Mouse (Mus musculus): ENCODE results near the gene C530025M09Rik. TPM values are rescaled to one million over a fixed set of nuclear protein-coding genes. Genes with fewer than 3 reads are reported as not detected.

The C530025M09Rik gene
- 0.45 and 2.6 TPM in 2 replicates for polyA plus RNA-seq (2016; fragmentation: Nextera tagmentation; extraction: Ambion mirVana)

GRCm38 (mm10) chr2:149830536-149831458 is at the start of gene C530025M09Rik:
C530025M09Rik (minus strand) TSS chr2:149831213.
- Histone ChIP-seq H3K4me3 (peak within 1 kb of the TSS; percentile 65), H3K9ac (peak within 1 kb of the TSS; percentile 78), H3K36me3 (no peaks in the 10 kb centered on the region), H3K27me3 (peaks cover 43% of the 10 kb centered on the region), H3K4me2 (replicated peaks) (peak within 1 kb of the TSS; percentile 98), H3K27ac (no peak within 1 kb of the TSS), H3K9me3 (replicated peaks) (no peaks in the 10 kb centered on the region), H3K4me1 (peaks cover 13% of the 10 kb centered on the region)
- WGBS, result under 1% methylated on average over 77 of the region's 82 CpGs
- peak; percentile 93 for ATAC-seq (ENCODE audit: low FRiP score)

GRCm38 (mm10) chr2:149877954-149878353 is 46.9 kb upstream of the C530025M09Rik start:
- H3K27me3 ChIP-seq, result no peaks in the 10 kb centered on the region
- no peaks in the 10 kb centered on the region for H3K36me3 ChIP-seq
- WGBS, result 90% methylated on average over 2 of the region's 2 CpGs
- no peaks in the 10 kb centered on the region for H3K9me3 ChIP-seq (replicated peaks)
- no peak overlapping the region for H3K4me2 ChIP-seq (replicated peaks)
- H3K4me1 ChIP-seq, result no peaks in the 10 kb centered on the region
- no peak for ATAC-seq (ENCODE audit: low FRiP score)
- no peak overlapping the region for H3K27ac ChIP-seq
- no peak overlapping the region for H3K4me3 ChIP-seq
- H3K9ac ChIP-seq, result no peak overlapping the region

GRCm38 (mm10) chr2:149873346-149873745 is 42.3 kb upstream of the C530025M09Rik start:
- WGBS, result 91% methylated on average over 3 of the region's 3 CpGs
- H3K4me2 ChIP-seq (replicated peaks), result no peak overlapping the region
- no peaks in the 10 kb centered on the region for H3K4me1 ChIP-seq
- H3K4me3 ChIP-seq, result no peak overlapping the region
- no peaks in the 10 kb centered on the region for H3K9me3 ChIP-seq (replicated peaks)
- H3K27ac ChIP-seq, result no peak overlapping the region
- no peaks in the 10 kb centered on the region for H3K27me3 ChIP-seq
- no peaks in the 10 kb centered on the region for H3K36me3 ChIP-seq
- no peak for ATAC-seq (ENCODE audit: low FRiP score)
- H3K9ac ChIP-seq, result no peak overlapping the region

DNA sequence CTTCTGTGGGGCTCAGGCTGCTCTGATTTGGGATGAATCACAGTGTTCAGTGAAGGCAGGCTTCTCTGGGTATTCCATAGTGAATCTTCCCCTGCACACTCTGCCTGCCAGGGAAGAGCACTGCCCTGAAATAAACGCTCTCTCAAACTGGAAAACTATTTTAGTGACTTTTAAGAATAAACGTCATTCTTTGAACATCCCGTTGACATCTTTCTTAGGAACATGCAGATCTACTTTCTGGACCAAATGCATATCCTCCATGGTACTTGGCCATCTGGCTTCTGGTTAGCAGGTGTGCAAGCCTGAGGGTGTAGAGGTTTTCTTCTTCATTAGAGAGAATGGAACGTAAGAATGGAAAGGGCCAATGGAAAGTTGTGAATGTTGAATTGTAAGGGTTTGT is 41.5 kb upstream of the C530025M09Rik start:
- no peaks in the 10 kb centered on the region for H3K36me3 ChIP-seq
- no peaks in the 10 kb centered on the region for H3K27me3 ChIP-seq
- H3K4me1 ChIP-seq, result no peaks in the 10 kb centered on the region
- no peak for ATAC-seq (ENCODE audit: low FRiP score)
- H3K9me3 ChIP-seq (replicated peaks), result no peaks in the 10 kb centered on the region
- H3K4me3 ChIP-seq, result no peak overlapping the region
- H3K4me2 ChIP-seq (replicated peaks), result no peak overlapping the region
- no peak overlapping the region for H3K27ac ChIP-seq
- 91% methylated on average over 4 of the region's 4 CpGs for WGBS
- no peak overlapping the region for H3K9ac ChIP-seq

DNA sequence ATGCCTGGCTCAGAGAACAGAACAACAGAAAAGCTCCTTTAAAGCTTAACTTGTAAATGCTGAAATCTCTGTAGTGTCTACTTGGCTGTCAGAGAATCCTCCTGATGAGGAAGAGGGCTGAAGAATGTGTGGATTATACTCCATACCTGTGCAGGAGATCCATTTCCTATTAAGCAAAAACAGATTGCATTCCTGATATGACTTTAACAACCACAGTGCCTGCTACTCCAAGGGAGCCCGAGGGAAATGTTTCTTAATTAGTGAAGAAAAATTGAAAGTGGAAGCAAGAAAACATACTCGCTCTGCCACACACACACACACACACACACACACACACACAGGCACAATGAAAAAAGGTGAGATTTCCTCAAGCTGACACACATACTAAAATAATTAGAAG is 39.5 kb upstream of the C530025M09Rik start:
- no peaks in the 10 kb centered on the region for H3K9me3 ChIP-seq (replicated peaks)
- no peaks in the 10 kb centered on the region for H3K4me1 ChIP-seq
- no peak overlapping the region for H3K27ac ChIP-seq
- H3K36me3 ChIP-seq, result no peaks in the 10 kb centered on the region
- H3K4me2 ChIP-seq (replicated peaks), result no peak overlapping the region
- no peak for ATAC-seq (ENCODE audit: low FRiP score)
- no peak overlapping the region for H3K9ac ChIP-seq
- no peak overlapping the region for H3K4me3 ChIP-seq
- WGBS, result 66% methylated on average over 2 of the region's 2 CpGs
- no peaks in the 10 kb centered on the region for H3K27me3 ChIP-seq

DNA sequence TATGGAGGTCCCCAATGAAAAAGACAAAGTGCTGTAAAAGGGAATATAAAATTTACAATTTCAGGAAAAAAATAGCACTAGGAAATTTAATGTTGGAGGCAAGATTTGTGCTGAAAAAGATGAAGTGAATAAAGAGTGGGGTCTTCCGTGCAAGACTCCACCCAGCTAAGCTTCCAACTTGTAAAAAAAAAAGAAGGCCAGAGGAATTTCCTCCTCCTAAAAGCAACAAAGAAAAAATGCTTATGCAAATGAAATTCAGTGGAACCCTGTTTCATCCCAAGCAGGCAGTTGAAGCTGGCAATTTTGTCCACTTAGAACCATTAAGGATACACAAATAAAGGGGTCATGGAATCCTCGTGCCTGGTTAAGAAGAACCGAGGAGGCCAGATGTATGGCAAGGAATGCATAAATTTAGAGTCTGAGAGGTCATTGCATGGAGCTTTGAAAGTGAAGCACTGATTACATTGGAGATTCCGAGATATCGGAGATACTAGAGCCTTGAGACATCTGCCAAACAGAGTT is 35.0 kb upstream of the C530025M09Rik start:
- Histone ChIP-seq H3K4me2 (replicated peaks) (no peak overlapping the region), H3K4me3 (no peak overlapping the region), H3K9me3 (replicated peaks) (no peaks in the 10 kb centered on the region), H3K27me3 (no peaks in the 10 kb centered on the region), H3K4me1 (no peaks in the 10 kb centered on the region), H3K27ac (no peak overlapping the region), H3K36me3 (no peaks in the 10 kb centered on the region), H3K9ac (no peak overlapping the region)
- no peak for ATAC-seq (ENCODE audit: low FRiP score)
- WGBS, result 66% methylated on average over 5 of the region's 5 CpGs

DNA sequence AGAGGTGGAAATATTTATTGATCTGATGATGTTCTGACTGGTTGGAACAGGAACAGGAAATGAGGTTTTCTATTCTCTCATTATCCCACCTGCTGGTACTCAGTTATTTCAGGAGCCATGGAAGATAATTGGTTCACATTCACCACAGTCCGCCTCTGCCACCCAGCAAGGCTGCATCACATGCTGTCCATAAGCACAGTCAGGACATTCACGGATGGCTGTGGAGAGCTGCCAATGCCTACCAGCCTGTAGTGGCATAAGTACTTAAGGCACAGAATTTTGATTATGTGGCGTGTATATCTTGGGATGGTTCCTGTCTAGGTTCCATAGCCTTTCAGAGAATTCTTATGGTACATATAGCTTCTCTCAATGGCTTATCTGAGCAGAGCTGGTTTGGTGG is 30.0 kb upstream of the C530025M09Rik start:
- Histone ChIP-seq H3K4me1 (no peaks in the 10 kb centered on the region), H3K9me3 (replicated peaks) (no peaks in the 10 kb centered on the region), H3K4me2 (replicated peaks) (no peak overlapping the region), H3K36me3 (no peaks in the 10 kb centered on the region), H3K27ac (no peak overlapping the region), H3K4me3 (no peak overlapping the region), H3K27me3 (no peaks in the 10 kb centered on the region), H3K9ac (no peak overlapping the region)
- WGBS, result 93% methylated on average over 3 of the region's 3 CpGs
- no peak for ATAC-seq (ENCODE audit: low FRiP score)

- H3K4me1 ChIP-seq, result no peaks in the 10 kb centered on the region
- H3K9me3 ChIP-seq (replicated peaks), result no peaks in the 10 kb centered on the region
- ATAC-seq (ENCODE audit: low FRiP score), result 0 out of 2 replicates have a peak, but pooled peaks have one; percentile 26
- H3K4me2 ChIP-seq (replicated peaks), result no peak overlapping the region
- no peak overlapping the region for H3K27ac ChIP-seq
- WGBS, result 69% methylated on average over 4 of the region's 4 CpGs
- H3K4me3 ChIP-seq, result no peak overlapping the region
- H3K9ac ChIP-seq, result no peak overlapping the region
- no peaks in the 10 kb centered on the region for H3K27me3 ChIP-seq
- H3K36me3 ChIP-seq, result no peaks in the 10 kb centered on the region
Measured at GRCm38 (mm10) chr2:149848778-149849177, 17.8 kb upstream of the C530025M09Rik start.

DNA sequence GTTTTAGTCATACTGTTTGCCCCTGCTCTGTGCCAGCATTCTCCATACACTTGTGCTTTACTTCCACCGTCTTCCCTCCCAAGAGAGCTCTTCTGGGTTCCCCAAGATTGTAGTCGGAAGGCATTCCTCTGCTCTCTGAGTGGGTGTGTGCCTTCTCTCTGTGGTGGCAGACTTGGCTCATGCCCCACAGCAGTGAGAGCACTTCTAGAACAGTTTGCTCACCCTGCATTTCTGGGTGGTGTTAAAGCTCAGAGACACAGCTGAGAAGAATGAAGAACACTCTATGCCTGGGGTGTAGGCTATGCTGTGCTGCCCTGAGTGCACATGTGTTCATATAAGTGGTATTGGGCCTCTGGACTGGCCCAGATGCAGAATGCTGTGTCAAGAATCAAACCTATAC is 13.6 kb upstream of the C530025M09Rik start:
- H3K27me3 ChIP-seq, result no peaks in the 10 kb centered on the region
- H3K4me1 ChIP-seq, result no peaks in the 10 kb centered on the region
- ATAC-seq (ENCODE audit: low FRiP score), result no peak
- H3K9ac ChIP-seq, result no peak overlapping the region
- no peaks in the 10 kb centered on the region for H3K36me3 ChIP-seq
- H3K27ac ChIP-seq, result no peak overlapping the region
- no peak overlapping the region for H3K4me3 ChIP-seq
- 83% methylated on average over 2 of the region's 2 CpGs for WGBS
- H3K4me2 ChIP-seq (replicated peaks), result no peak overlapping the region
- H3K9me3 ChIP-seq (replicated peaks), result no peaks in the 10 kb centered on the region

DNA sequence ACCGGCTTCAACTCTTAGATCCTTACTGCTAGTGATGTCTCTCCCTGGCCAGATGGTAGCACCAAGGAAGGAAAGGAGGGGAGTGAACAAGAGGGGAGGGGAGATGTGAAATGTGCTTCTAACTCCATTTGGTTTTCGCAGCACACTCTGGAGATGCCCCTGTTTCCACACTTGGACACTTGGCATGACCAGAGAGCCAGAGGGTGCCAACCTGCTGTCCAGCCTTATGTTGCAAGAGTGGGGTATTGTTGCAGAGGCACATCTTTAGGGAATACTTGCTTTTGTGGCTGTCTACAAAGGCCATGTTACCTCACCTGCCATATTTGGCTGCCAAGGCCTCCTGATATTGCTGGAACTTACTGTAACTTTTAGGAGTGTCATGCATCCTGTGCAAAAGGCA is 8.7 kb upstream of the C530025M09Rik start:
- Histone ChIP-seq H3K4me3 (no peak overlapping the region), H3K4me2 (replicated peaks) (no peak overlapping the region), H3K36me3 (no peaks in the 10 kb centered on the region), H3K4me1 (no peaks in the 10 kb centered on the region), H3K27me3 (no peaks in the 10 kb centered on the region), H3K9me3 (replicated peaks) (no peaks in the 10 kb centered on the region), H3K9ac (no peak overlapping the region), H3K27ac (no peak overlapping the region)
- 80% methylated on average over 2 of the region's 2 CpGs for WGBS
- ATAC-seq (ENCODE audit: low FRiP score), result no peak

DNA sequence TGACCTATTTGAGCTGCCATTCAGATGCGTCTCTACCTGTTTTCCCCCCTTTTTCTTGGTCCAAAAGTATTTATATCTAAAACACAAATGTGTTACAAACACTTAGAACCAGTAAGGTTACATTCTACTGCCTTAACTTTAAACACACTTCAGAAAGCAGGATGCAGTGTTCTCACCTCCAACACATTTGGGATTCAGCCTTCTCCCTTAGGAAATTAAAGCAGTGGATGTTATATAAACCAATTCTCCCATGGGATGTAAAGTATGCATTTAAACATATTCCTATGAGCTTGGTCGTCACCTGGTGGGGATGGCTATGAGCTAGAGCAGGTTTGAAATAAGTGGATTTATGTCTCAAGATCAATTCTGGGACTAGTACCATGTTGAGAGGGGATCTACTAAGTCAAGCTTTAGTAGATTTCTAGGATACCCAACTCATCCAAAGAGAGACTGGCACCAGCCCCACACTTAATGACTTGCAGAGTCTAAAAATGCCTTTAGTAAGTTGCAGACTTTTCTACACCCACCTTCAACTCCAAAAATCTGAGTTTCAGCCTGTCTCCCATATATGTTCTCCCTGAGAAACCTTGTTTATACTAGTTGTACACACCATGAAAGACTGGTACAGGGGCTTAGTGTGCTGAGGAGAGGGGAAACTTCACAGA is 5.6 kb upstream of the C530025M09Rik start:
- Histone ChIP-seq H3K4me3 (no peak overlapping the region), H3K36me3 (no peaks in the 10 kb centered on the region), H3K4me1 (peaks cover 10% of the 10 kb centered on the region), H3K27ac (no peak overlapping the region), H3K9me3 (replicated peaks) (no peaks in the 10 kb centered on the region), H3K4me2 (replicated peaks) (no peak overlapping the region), H3K9ac (no peak overlapping the region), H3K27me3 (peaks cover 15% of the 10 kb centered on the region)
- no peak for ATAC-seq (ENCODE audit: low FRiP score)
- 78% methylated on average over 2 of the region's 2 CpGs for WGBS

- Histone ChIP-seq H3K4me3 (no peak overlapping the region), H3K9me3 (replicated peaks) (no peaks in the 10 kb centered on the region), H3K4me1 (peaks cover 13% of the 10 kb centered on the region), H3K27me3 (peaks cover 30% of the 10 kb centered on the region), H3K9ac (no peak overlapping the region), H3K4me2 (replicated peaks) (no peak overlapping the region), H3K27ac (no peak overlapping the region), H3K36me3 (no peaks in the 10 kb centered on the region)
- no peak for ATAC-seq (ENCODE audit: low FRiP score)
- WGBS, result 95% methylated on average over 1 of the region's 1 CpGs
Measured at GRCm38 (mm10) chr2:149835091-149835490, 4.1 kb upstream of the C530025M09Rik start.

All from hindbrain, embryonic 12.5 days (tissue).